Mouse (Mus musculus): Measurements from ENCODE around the gene Exoc2.

The Exoc2 gene

GRCm38 (mm10) chr13:30891223-30891622 lies 82.7 kb downstream of the Exoc2 start:
- no peak for DNase-seq

- DNase-seq = peak; percentile 79 to 89
Observed at GRCm38 (mm10) chr13:30888480-30888879, 85.4 kb downstream of the Exoc2 start.

GRCm38 (mm10) chr13:30880310-30880709 lies 93.6 kb downstream of the Exoc2 start:
- no peak for DNase-seq

- DNase-seq = no peak
Observed at GRCm38 (mm10) chr13:30879871-30880270, 94.0 kb downstream of the Exoc2 start.

- DNase-seq = no peak
Observed at GRCm38 (mm10) chr13:30875825-30876224, 98.1 kb downstream of the Exoc2 start.

- no peak for DNase-seq
Observed at GRCm38 (mm10) chr13:30873472-30873871, 100.4 kb downstream of the Exoc2 start.

GRCm38 (mm10) chr13:30865486-30865885 lies 108.4 kb downstream of the Exoc2 start:
- DNase-seq = no peak

- no peak for DNase-seq
Observed at GRCm38 (mm10) chr13:30864042-30864441, 109.9 kb downstream of the Exoc2 start.

- no peak for DNase-seq
Observed at GRCm38 (mm10) chr13:30858421-30858820, 115.5 kb downstream of the Exoc2 start.

- no peak for DNase-seq
Observed at GRCm38 (mm10) chr13:30850736-30851135, 123.2 kb downstream of the Exoc2 start.

GRCm38 (mm10) chr13:30848001-30848400 lies 125.9 kb downstream of the Exoc2 start:
- no peak for DNase-seq

- no peak for DNase-seq
Observed at GRCm38 (mm10) chr13:30846506-30846905, 127.4 kb downstream of the Exoc2 start.

GRCm38 (mm10) chr13:30843049-30843448 lies 130.8 kb downstream of the Exoc2 start:
- DNase-seq = no peak

GRCm38 (mm10) chr13:30841843-30842242 lies 132.1 kb downstream of the Exoc2 start:
- DNase-seq = no peak

GRCm38 (mm10) chr13:30841306-30841705 lies 132.6 kb downstream of the Exoc2 start:
- DNase-seq = no peak

- no peak for DNase-seq
Observed at GRCm38 (mm10) chr13:30840700-30841099, 133.2 kb downstream of the Exoc2 start.

GRCm38 (mm10) chr13:30836342-30836741 lies 137.6 kb downstream of the Exoc2 start:
- no peak for DNase-seq

- no peak for DNase-seq
Observed at GRCm38 (mm10) chr13:30834859-30835258, 139.0 kb downstream of the Exoc2 start.

- DNase-seq = no peak
Observed at GRCm38 (mm10) chr13:30834349-30834748, 139.5 kb downstream of the Exoc2 start.

- no peak for DNase-seq
Observed at GRCm38 (mm10) chr13:30833476-30834149, 140.3 kb downstream of the Exoc2 start.

- no peak for DNase-seq
Observed at GRCm38 (mm10) chr13:30831369-30831768, 142.5 kb downstream of the Exoc2 start.

GRCm38 (mm10) chr13:30826511-30826910 lies 147.4 kb downstream of the Exoc2 start:
- DNase-seq = no peak

GRCm38 (mm10) chr13:30824903-30825302 lies 149.0 kb downstream of the Exoc2 start:
- DNase-seq = no peak

- DNase-seq = no peak
Observed at GRCm38 (mm10) chr13:30820555-30820954, 153.3 kb downstream of the Exoc2 start.

- DNase-seq = no peak
Observed at GRCm38 (mm10) chr13:30819891-30820290, 154.0 kb downstream of the Exoc2 start.

Data from kidney, postnatal 25 days (tissue).